Mouse (Mus musculus) kidney, adult 2 months (tissue): ENCODE data around the gene Pole3.

Source experiments
- CTCF ChIP-seq: fragments of 200-500 bp; conservative IDR thresholded peaks from 2 replicates; pipeline ENCODE4 v1.5.1; 2011; ENCODE audit warnings: low read depth, mild to moderate bottlenecking, control low read depth, low read length, moderate library complexity, mixed read lengths; ENCODE audit not compliant: insufficient read depth, insufficient read length
- POLR2A ChIP-seq: fragments of 200-500 bp; IDR thresholded peaks from one replicate; pipeline ENCODE4 v1.6.1; 2011; ENCODE audit warnings: low read depth, low read length, control low read depth

DNA sequence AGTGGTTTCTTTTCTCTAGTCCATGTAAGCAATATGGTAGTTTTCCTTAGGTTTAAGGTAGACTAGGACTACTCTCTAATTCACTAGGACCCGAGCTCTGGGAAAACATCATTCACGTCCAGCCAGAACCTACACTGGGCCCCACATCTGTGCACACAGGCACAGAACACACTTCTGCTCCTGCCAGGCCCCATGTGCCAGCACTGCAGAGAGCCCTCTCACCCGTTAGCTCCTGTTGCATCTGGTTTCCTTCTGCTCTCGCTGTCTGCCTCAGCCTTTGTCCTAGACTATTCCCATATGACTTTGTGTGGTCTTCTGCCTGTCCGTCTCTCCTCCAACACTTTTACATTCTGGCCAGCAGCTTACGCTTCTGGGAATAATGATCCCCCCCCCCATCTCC lies 8.9 kb upstream of the Pole3 start:
- TF ChIP-seq POLR2A: no peak
- TF ChIP-seq CTCF: no peak
